Mouse (Mus musculus) cortical plate, adult 2 months (tissue): Measurements from ENCODE around the gene Ppp1r3c.

Experiments used
- CTCF ChIP-seq: fragments of 200-500 bp; IDR thresholded peaks from 2 replicates; pipeline ENCODE4 v1.5.1; 2011; ENCODE audit warnings: mild to moderate bottlenecking, control low read depth, low read length; ENCODE audit not compliant: insufficient read depth; ENCODE audit errors: extremely low read depth
- POLR2A ChIP-seq: fragments of 200-500 bp; IDR thresholded peaks from 2 replicates; pipeline ENCODE4 v1.6.1; 2011; ENCODE audit warnings: mild to moderate bottlenecking, low read length, control low read depth; ENCODE audit not compliant: insufficient read depth; ENCODE audit errors: extremely low read depth

GRCm38 (mm10) chr19:36691245-36691644 lies 45.2 kb downstream of the Ppp1r3c start:
- no peak for TF ChIP-seq CTCF
- TF ChIP-seq POLR2A, result no peak
